Mouse (Mus musculus) liver, postnatal 0 days (tissue): ENCODE measurements around the gene B430306N03Rik. TPM values are rescaled to one million over a fixed set of nuclear protein-coding genes. Genes with fewer than 3 reads are reported as not detected.
A peak's percentile ranks its signal among the peaks of the same experiment; 100 is the strongest.
"Not testable (repeated sequence)": the region's sequence is repeated elsewhere in the genome, so short reads cannot be mapped to it uniquely, and the experiment has no call there.

Source experiments
- ATAC-seq: fragments of 200-750 bp; cut with Nextera tagmentation; 2 replicates; pipeline ENCODE4 v1.8.0; 2017; ENCODE audit warnings: mild to moderate bottlenecking, moderate library complexity
- DNase-seq: peaks from one replicate; pipeline ENCODE4 v3.0.0-alpha.2; 2016
- H3K27ac ChIP-seq: fragments of 300-500 bp; sonication (generic); 2 replicates; pipeline ENCODE4 v1.5.1; 2014; ENCODE audit warnings: antibody characterized with exemption, moderate library complexity, mild to moderate bottlenecking, low read depth
- H3K27me3 ChIP-seq: fragments of 300-500 bp; sonication (generic); 2 replicates; pipeline ENCODE4 v1.6.1; 2014; ENCODE audit warnings: low read length, control low read depth, mixed read lengths; ENCODE audit not compliant: insufficient read depth
- H3K36me3 ChIP-seq: fragments of 300-500 bp; sonication (generic); replicated peaks from 2 replicates; pipeline ENCODE4 v1.6.1; 2014; ENCODE audit warnings: mild to moderate bottlenecking, control low read depth, low read length, moderate library complexity, mixed read lengths; ENCODE audit not compliant: insufficient read depth
- H3K4me1 ChIP-seq: fragments of 300-500 bp; sonication (generic); 2 replicates; pipeline ENCODE4 v1.6.1; 2014; ENCODE audit warnings: antibody characterized with exemption, mild to moderate bottlenecking, control low read depth; ENCODE audit not compliant: insufficient read depth
- H3K4me2 ChIP-seq: fragments of 300-500 bp; sonication (generic); 2 replicates; pipeline ENCODE4 v1.6.1; 2014; ENCODE audit warnings: low read depth, mild to moderate bottlenecking, low read length, moderate library complexity, mixed read lengths
- H3K4me3 ChIP-seq: fragments of 300-500 bp; sonication (generic); 2 replicates; pipeline ENCODE4 v1.5.1; 2014; ENCODE audit warnings: low read depth, low read length
- H3K9ac ChIP-seq: fragments of 300-500 bp; sonication (generic); replicated peaks from 2 replicates; pipeline ENCODE4 v1.6.1; 2014; ENCODE audit warnings: mild to moderate bottlenecking, moderate library complexity
- H3K9me3 ChIP-seq: fragments of 300-500 bp; sonication (generic); 2 replicates; pipeline ENCODE4 v1.6.1; 2016; ENCODE audit warnings: mild to moderate bottlenecking, control low read depth, low read length, mixed read lengths
- CTCF ChIP-seq: sonication (generic); IDR thresholded peaks from 2 replicates; pipeline ENCODE4 v1.5.1; 2016; ENCODE audit warnings: antibody characterized with exemption, low read depth
- EP300 ChIP-seq: IDR thresholded peaks from 2 replicates; pipeline ENCODE4 v1.6.1; 2016; ENCODE audit warnings: antibody characterized with exemption, low read depth, mild to moderate bottlenecking
- WGBS: fragments of 180-500 bp; shearing (Covaris S2); extraction: QIAGEN DNeasy Blood & Tissue Kit; methylation state at CpG from one replicate; pipeline ENCODE4 v1.1.7; 2014; ENCODE audit not compliant: insufficient replicate concordance; 5-methylcytosine and 5-hydroxymethylcytosine counted together
- polyA plus RNA-seq: library from polyadenylated mRNA; unstranded; fragments of >200 nt; fragmentation: Nextera tagmentation; extraction: Ambion mirVana; gene quantifications from 2 replicates; pipeline ENCODE4 v1.2.1, GENCODE M21; 2015

The B430306N03Rik gene
- 4.7 and 5.1 TPM in 2 replicates for polyA plus RNA-seq

- Histone ChIP-seq H3K4me3 (peak within 1 kb of the TSS; percentile 22), H3K27ac (peak within 1 kb of the TSS; percentile 71), H3K4me2 (peak within 1 kb of the TSS; percentile 58; the same call in 1 of the 2 replicates)
- not testable (repeated sequence) for H3K9me3 ChIP-seq, ATAC-seq, H3K36me3 ChIP-seq, H3K9ac ChIP-seq, H3K27me3 ChIP-seq, H3K4me1 ChIP-seq, DNase-seq
- WGBS: 35% methylated on average over 3 of the region's 3 CpGs
Measured at GRCm38 (mm10) chr17:48315905-48316579, at the start of gene B430306N03Rik. B430306N03Rik (plus strand) TSS chr17:48316141.

GRCm38 (mm10) chr17:48266610-48267304 is 49.2 kb upstream of the B430306N03Rik start:
- 55% methylated on average over 2 of the region's 2 CpGs for WGBS
- Histone ChIP-seq H3K36me3 (no peaks in the 10 kb centered on the region), H3K4me3 (no peak overlapping the region), H3K4me1 (peaks cover 22% of the 10 kb centered on the region; the same call in 1 of the 2 replicates), H3K27ac (no peak overlapping the region), H3K9ac (no peak overlapping the region), H3K4me2 (no peak overlapping the region), H3K27me3 (no peaks in the 10 kb centered on the region), H3K9me3 (no peaks in the 10 kb centered on the region)
- DNase-seq: no peak
- no peak for ATAC-seq
- TF ChIP-seq CTCF: no peak
- TF ChIP-seq EP300: no peak

GRCm38 (mm10) chr17:48267591-48267990 is 48.4 kb upstream of the B430306N03Rik start:
- Histone ChIP-seq H3K27ac (no peak overlapping the region), H3K36me3 (no peaks in the 10 kb centered on the region), H3K4me1 (peaks cover 24% of the 10 kb centered on the region), H3K4me2 (no peak overlapping the region), H3K4me3 (no peak overlapping the region), H3K9ac (no peak overlapping the region), H3K27me3 (no peaks in the 10 kb centered on the region), H3K9me3 (no peaks in the 10 kb centered on the region)
- no peak for DNase-seq
- WGBS: 50% methylated on average over 1 of the region's 1 CpGs
- TF ChIP-seq CTCF (no peak), EP300 (0 out of 2 replicates have a peak, but pooled peaks have one; percentile 30)
- no peak for ATAC-seq

GRCm38 (mm10) chr17:48268276-48268675 is 47.7 kb upstream of the B430306N03Rik start:
- Histone ChIP-seq H3K4me1 (peaks cover 31% of the 10 kb centered on the region), H3K27me3 (no peaks in the 10 kb centered on the region), H3K36me3 (no peaks in the 10 kb centered on the region), H3K9ac (no peak overlapping the region), H3K9me3 (no peaks in the 10 kb centered on the region), H3K27ac (no peak overlapping the region), H3K4me2 (no peak overlapping the region), H3K4me3 (no peak overlapping the region)
- no peak for DNase-seq
- TF ChIP-seq CTCF: no peak
- no peak for TF ChIP-seq EP300
- no peak for ATAC-seq

- Histone ChIP-seq H3K9me3 (no peaks in the 10 kb centered on the region), H3K4me3 (no peak overlapping the region), H3K27me3 (no peaks in the 10 kb centered on the region), H3K27ac (no peak overlapping the region), H3K9ac (no peak overlapping the region), H3K36me3 (no peaks in the 10 kb centered on the region), H3K4me2 (no peak overlapping the region), H3K4me1 (peaks cover 36% of the 10 kb centered on the region)
- WGBS: 55% methylated on average over 4 of the region's 4 CpGs
- ATAC-seq (no peak), DNase-seq (no peak)
- TF ChIP-seq CTCF (no peak), EP300 (no peak)
Measured at GRCm38 (mm10) chr17:48269833-48270232, 46.1 kb upstream of the B430306N03Rik start.

- Histone ChIP-seq H3K36me3 (no peaks in the 10 kb centered on the region), H3K9me3 (no peaks in the 10 kb centered on the region), H3K27me3 (no peaks in the 10 kb centered on the region), H3K4me3 (peak overlapping the region; percentile 31), H3K4me1 (peaks cover 33% of the 10 kb centered on the region), H3K9ac (no peak overlapping the region), H3K4me2 (peak overlapping the region; percentile 50), H3K27ac (peak overlapping the region; percentile 81)
- TF ChIP-seq EP300: peak; percentile 99
- TF ChIP-seq CTCF: no peak
- ATAC-seq: peak; percentile 95
- 39% methylated on average over 5 of the region's 5 CpGs for WGBS
- peak; percentile 72 for DNase-seq
Measured at GRCm38 (mm10) chr17:48272158-48272557, 43.8 kb upstream of the B430306N03Rik start.
